Mouse (Mus musculus) cerebellum, postnatal 36 days (tissue): ENCODE measurements around the gene Olfr1093.

Source experiments
- DNase-seq, 2 experiments: peaks; one replicate each; pipeline ENCODE4 v3.0.0; 2021 to 2022; ENCODE audit warnings: mixed read lengths in 2 of 2

Gene Olfr1093

GRCm38 (mm10) chr2:86782179-86782578 is at the start of gene Olfr1093:
Gene Olfr1093 (plus strand): TSS chr2:86782479.
- no peak for DNase-seq

- DNase-seq = no peak
Observed at GRCm38 (mm10) chr2:86733601-86734000, 48.7 kb upstream of the Olfr1093 start, which contains the start of gene Olfr1089. Gene Olfr1089 (minus strand): TSS chr2:86733701.

GRCm38 (mm10) chr2:86758893-86759292 is 23.4 kb upstream of the Olfr1093 start, which contains the start of gene Olfr1090:
Gene Olfr1090 (minus strand): TSS chr2:86758993.
- DNase-seq = no peak

GRCm38 (mm10) chr2:86761050-86761449 is 21.2 kb upstream of the Olfr1093 start:
- no peak for DNase-seq

- no peak for DNase-seq
Observed at GRCm38 (mm10) chr2:86809918-86810317, 27.6 kb downstream of the Olfr1093 start, which contains the start of gene Olfr141. Gene Olfr141 (minus strand): TSS chr2:86810018.

- no peak for DNase-seq
Observed at GRCm38 (mm10) chr2:86824363-86824762, 42.1 kb downstream of the Olfr1093 start, which contains the start of gene Olfr1094. Gene Olfr1094 (plus strand): TSS chr2:86824663.
